ENCODE assay signal across 25 mouse cellular contexts in the genomic region with DNA sequence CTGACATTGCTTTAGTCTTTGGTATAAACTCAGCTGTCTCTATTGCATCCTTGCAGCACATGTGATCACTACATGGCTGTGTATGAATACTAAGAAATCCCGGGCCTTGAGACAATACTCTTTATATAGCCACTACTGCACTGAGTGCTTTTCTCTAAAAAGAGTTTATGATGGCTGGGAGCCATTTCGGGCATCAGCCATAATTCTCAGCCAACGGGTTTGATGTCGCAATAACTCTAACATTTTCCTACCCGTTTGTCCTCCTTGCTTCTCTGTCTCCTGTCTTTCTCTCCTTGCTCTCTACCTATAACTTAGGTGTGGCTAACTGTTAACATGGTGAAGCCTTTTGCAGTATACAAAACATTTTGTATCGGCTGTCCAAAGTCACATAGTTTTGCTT.
"Had no signal": no experiment of that assay in that cellular context is flagged by ENCODE, and none has a peak within 500 bp of the region (broad histone marks: within the 10 kb centered on the region; RNA-seq: fewer than 3 reads in every experiment).

No protein-coding gene starts in this region.

- H3K27me3 ChIP-seq: heart, embryonic 13.5 days; heart, embryonic 15.5 days; hindbrain, embryonic 13.5 days; hindbrain, embryonic 15.5 days; kidney, embryonic 15.5 days; limb, embryonic 12.5 days; liver, embryonic 12.5 days had no signal

- H3K4me1 ChIP-seq: heart, embryonic 13.5 days; heart, embryonic 15.5 days; hindbrain, embryonic 13.5 days; hindbrain, embryonic 15.5 days; kidney, embryonic 15.5 days; limb, embryonic 10.5 days; limb, embryonic 12.5 days; liver, embryonic 12.5 days had no signal

- H3K4me2 ChIP-seq: heart, embryonic 11.5 days; heart, embryonic 13.5 days; heart, embryonic 15.5 days; hindbrain, embryonic 13.5 days; hindbrain, embryonic 15.5 days; kidney, embryonic 15.5 days; limb, embryonic 12.5 days; liver, embryonic 12.5 days had no signal

- H3K9ac ChIP-seq: heart, embryonic 13.5 days; heart, embryonic 15.5 days; hindbrain, embryonic 13.5 days; hindbrain, embryonic 15.5 days; kidney, embryonic 15.5 days; limb, embryonic 12.5 days; liver, embryonic 12.5 days had no signal

- H3K27ac ChIP-seq: heart, embryonic 13.5 days; heart, embryonic 15.5 days; hindbrain, embryonic 13.5 days; hindbrain, embryonic 15.5 days; hindbrain, postnatal 0 days; kidney, embryonic 15.5 days; kidney, postnatal 0 days; layer of hippocampus, adult 2 months; left cerebral cortex, adult 2 months; limb, embryonic 10.5 days; limb, embryonic 12.5 days; liver, embryonic 12.5 days had no signal

- H3K9me3 ChIP-seq: heart, embryonic 13.5 days; heart, embryonic 15.5 days; hindbrain, embryonic 13.5 days; hindbrain, embryonic 15.5 days; kidney, embryonic 15.5 days; limb, embryonic 10.5 days; limb, embryonic 12.5 days; liver, embryonic 12.5 days had no signal

- H3K4me3 ChIP-seq: heart, embryonic 13.5 days; heart, embryonic 15.5 days; hindbrain, embryonic 13.5 days; hindbrain, embryonic 15.5 days; kidney, embryonic 15.5 days; layer of hippocampus, adult 2 months; left cerebral cortex, adult 2 months; limb, embryonic 10.5 days; limb, embryonic 12.5 days; liver, embryonic 12.5 days had no signal

- ATAC-seq: hindbrain, postnatal 0 days; intestine, embryonic 16.5 days; liver, embryonic 12.5 days had no signal

- DNase-seq: gastrocnemius, postnatal 14 days; gastrocnemius, postnatal 36 days; heart, adult 18-20 months; heart, postnatal 14 days; heart, postnatal 36 days; kidney, adult 11 months; kidney, adult 2 months; kidney, adult 9 months; kidney, postnatal 14 days; kidney, postnatal 4 days; liver had no signal

- H3K36me3 ChIP-seq: heart, embryonic 13.5 days; heart, embryonic 15.5 days; hindbrain, embryonic 13.5 days; hindbrain, embryonic 15.5 days; kidney, embryonic 15.5 days; limb, embryonic 10.5 days; limb, embryonic 12.5 days; liver, embryonic 12.5 days had no signal
